Mouse (Mus musculus) liver, embryonic 15.5 days (tissue): Measurements from ENCODE around the gene Taf5l. TPM values are rescaled to one million over a fixed set of nuclear protein-coding genes. Genes with fewer than 3 reads are reported as not detected.
"Not testable (repeated sequence)": the region's sequence is repeated elsewhere in the genome, so short reads cannot be mapped to it uniquely, and the experiment has no call there.

Source experiments
- ATAC-seq: fragments of 200-750 bp; cut with Nextera tagmentation; 2 replicates; pipeline ENCODE4 v1.8.0; 2017; ENCODE audit warnings: moderate number of reproducible peaks, mild to moderate bottlenecking, moderate library complexity; ENCODE audit not compliant: insufficient read depth
- H3K27ac ChIP-seq: fragments of 300-500 bp; sonication (generic); replicated peaks from 2 replicates; pipeline ENCODE4 v1.5.1; 2015; ENCODE audit warnings: mild to moderate bottlenecking, inconsistent platforms
- H3K27me3 ChIP-seq: fragments of 300-500 bp; sonication (generic); 2 replicates; pipeline ENCODE4 v1.6.1; 2015; ENCODE audit warnings: mild to moderate bottlenecking, inconsistent platforms
- H3K36me3 ChIP-seq: fragments of 300-500 bp; sonication (generic); replicated peaks from 2 replicates; pipeline ENCODE4 v1.6.1; 2015; ENCODE audit warnings: moderate library complexity, mild to moderate bottlenecking, inconsistent platforms
- H3K4me1 ChIP-seq: fragments of 300-500 bp; sonication (generic); replicated peaks from 2 replicates; pipeline ENCODE4 v1.6.1; 2015; ENCODE audit warnings: inconsistent platforms
- H3K4me2 ChIP-seq: fragments of 300-500 bp; sonication (generic); 2 replicates; pipeline ENCODE4 v1.6.1; 2015; ENCODE audit warnings: moderate library complexity, mild to moderate bottlenecking, inconsistent platforms
- H3K4me3 ChIP-seq: fragments of 300-500 bp; sonication (generic); replicated peaks from 2 replicates; pipeline ENCODE4 v1.5.1; 2015; ENCODE audit warnings: mild to moderate bottlenecking, inconsistent platforms
- H3K9ac ChIP-seq: fragments of 300-500 bp; sonication (generic); 2 replicates; pipeline ENCODE4 v1.6.1; 2015; ENCODE audit warnings: moderate library complexity, mild to moderate bottlenecking, inconsistent platforms
- H3K9me3 ChIP-seq: fragments of 300-500 bp; sonication (generic); replicated peaks from 2 replicates; pipeline ENCODE4 v1.6.1; 2016; ENCODE audit warnings: inconsistent platforms
- WGBS: fragments of 180-500 bp; shearing (Covaris S2); methylation state at CpG from one replicate; pipeline ENCODE4 v1.1.7; 2015; ENCODE audit warnings: mixed read lengths; ENCODE audit not compliant: insufficient replicate concordance; 5-methylcytosine and 5-hydroxymethylcytosine counted together
- polyA plus RNA-seq: library from polyadenylated mRNA; unstranded; fragments of >200 nt; fragmentation: Nextera tagmentation; extraction: Ambion mirVana; gene quantifications from 2 replicates; pipeline ENCODE4 v1.2.1, GENCODE M21; 2015

Taf5l gene
- polyA plus RNA-seq, 1 experiment from 2014 or later = 27.5 TPM

DNA sequence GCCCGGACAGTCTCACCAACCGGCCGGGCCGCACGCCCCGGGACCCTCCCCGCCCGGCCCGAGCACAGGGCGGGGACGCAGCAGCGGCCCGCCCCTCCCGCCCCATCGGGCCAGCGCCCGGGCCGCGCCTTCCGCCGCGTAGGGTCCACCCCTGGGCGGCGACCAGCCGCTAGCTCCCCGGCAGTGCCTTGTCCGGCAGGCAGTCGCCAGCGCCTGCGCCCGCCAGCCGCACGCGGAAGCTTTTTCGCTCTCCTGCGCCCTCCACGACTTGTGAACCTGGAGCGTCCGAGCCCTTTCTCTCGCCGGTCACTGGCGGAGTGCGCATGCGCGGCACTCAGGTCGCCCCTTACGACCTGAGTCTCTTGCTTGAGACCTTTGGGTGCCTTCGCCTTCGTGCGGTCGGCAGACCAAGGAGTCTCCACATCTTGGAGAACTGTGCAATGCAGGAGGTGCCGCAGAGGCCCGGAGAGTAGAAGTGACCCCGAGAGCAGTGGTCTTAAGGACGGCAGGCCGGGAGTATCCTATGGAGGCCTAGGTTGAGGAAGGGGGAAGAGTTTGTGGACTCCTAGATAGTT, 38.3 kb downstream of the Taf5l start, which contains the start of gene Abcb10:
Abcb10 (minus strand) TSS at position 297 of the 575 bp plus-strand sequence.
- Histone ChIP-seq H3K36me3 (peaks cover 32% of the 10 kb centered on the region), H3K4me2 (peak within 1 kb of the TSS; percentile 83), H3K9me3 (no peaks in the 10 kb centered on the region), H3K27ac (peak within 1 kb of the TSS; percentile 96), H3K4me3 (peak within 1 kb of the TSS; percentile 99), H3K9ac (peak within 1 kb of the TSS; percentile 100), H3K4me1 (peaks cover 74% of the 10 kb centered on the region), H3K27me3 (no peaks in the 10 kb centered on the region)
- under 1% methylated on average over 50 of the region's 56 CpGs for WGBS
- ATAC-seq = peak; percentile 83

DNA sequence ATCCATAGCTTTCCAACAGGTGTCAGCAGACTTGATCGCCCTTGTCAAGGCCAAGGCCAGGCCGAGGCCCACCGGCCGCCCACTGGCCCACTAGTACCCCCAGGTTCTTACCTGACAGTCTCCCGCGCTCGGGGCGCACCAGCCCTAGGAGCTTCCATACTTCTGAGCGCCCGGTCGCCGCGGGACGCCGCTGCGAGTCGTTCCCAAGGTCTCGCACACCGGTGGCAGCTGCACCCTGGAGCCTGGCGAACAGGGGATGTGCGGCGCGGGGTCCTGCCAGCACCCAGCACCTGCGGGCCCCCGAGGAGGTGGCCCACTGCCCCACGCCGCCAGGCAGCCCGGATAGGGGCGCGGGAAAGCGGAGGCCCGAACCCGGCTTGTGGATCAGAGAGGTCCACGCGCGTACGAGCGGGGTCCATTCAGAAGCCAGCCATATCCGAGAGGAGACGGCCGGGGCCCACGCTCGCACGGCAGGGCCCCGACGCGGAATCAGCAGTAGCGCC, 38.9 kb downstream of the Taf5l start:
- Histone ChIP-seq H3K4me1 (peaks cover 74% of the 10 kb centered on the region), H3K4me3 (peak overlapping the region; percentile 99), H3K4me2 (peak overlapping the region; percentile 83), H3K36me3 (peaks cover 37% of the 10 kb centered on the region), H3K9me3 (no peaks in the 10 kb centered on the region), H3K9ac (peak overlapping the region; percentile 100), H3K27me3 (no peaks in the 10 kb centered on the region), H3K27ac (peak overlapping the region; percentile 96)
- peak; percentile 3; the same call in 1 of the 2 replicates for ATAC-seq
- WGBS = under 1% methylated on average over 48 of the region's 48 CpGs

DNA sequence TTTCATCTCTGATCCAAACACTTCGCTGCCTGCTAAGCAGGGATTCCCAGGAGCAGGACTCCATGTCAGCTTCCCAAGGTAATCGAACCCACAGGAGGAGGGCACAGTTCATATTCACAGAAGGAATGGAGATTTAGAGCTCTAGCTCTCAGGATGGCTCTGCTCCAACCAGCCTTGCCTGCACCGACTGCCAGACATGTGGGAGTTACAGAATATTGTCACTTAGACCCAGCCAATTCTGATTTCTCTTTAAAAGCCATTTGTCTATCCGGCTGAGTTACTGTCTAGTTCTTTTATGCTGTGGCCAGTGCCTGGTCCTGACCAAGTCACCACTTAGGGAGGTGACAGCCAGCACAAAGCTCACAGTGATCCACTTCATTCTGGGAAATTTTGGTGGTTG, 39.5 kb downstream of the Taf5l start:
- 35% methylated on average over 4 of the region's 4 CpGs for whole genome bisulfite sequencing
- H3K9ac ChIP-seq = peak overlapping the region; percentile 100
- peak overlapping the region; percentile 83 for H3K4me2 ChIP-seq
- ATAC-seq = no peak
- H3K36me3 ChIP-seq = peaks cover 44% of the 10 kb centered on the region
- H3K4me3 ChIP-seq = peak overlapping the region; percentile 99
- H3K9me3 ChIP-seq = no peaks in the 10 kb centered on the region
- H3K4me1 ChIP-seq = peaks cover 74% of the 10 kb centered on the region
- H3K27ac ChIP-seq = peak overlapping the region; percentile 96
- H3K27me3 ChIP-seq = no peaks in the 10 kb centered on the region

DNA sequence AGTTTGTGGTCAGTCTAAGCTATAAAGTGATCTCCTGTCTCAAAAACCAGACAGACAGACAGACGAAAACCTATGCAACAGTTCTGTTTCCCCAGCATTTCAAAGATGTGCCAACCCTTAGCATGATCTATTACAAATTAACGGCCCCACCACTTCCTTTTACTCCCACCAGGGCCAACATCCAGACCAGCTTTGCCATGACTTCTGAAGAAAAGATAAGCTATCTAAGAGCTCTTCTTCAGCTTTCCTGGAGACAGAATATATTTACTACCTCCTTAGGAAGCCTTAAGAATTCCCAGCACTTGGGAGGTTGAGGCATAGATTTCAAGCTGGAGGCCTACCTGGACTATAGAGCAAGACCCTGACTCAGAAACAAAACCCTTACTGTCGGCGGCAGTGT, 41.0 kb downstream of the Taf5l start:
- H3K4me2 ChIP-seq = peak overlapping the region; percentile 83
- no peaks in the 10 kb centered on the region for H3K9me3 ChIP-seq
- peaks cover 58% of the 10 kb centered on the region for H3K36me3 ChIP-seq
- peak overlapping the region; percentile 96 for H3K27ac ChIP-seq
- no peak for ATAC-seq
- peak overlapping the region; percentile 100 for H3K9ac ChIP-seq
- 14% methylated on average over 4 of the region's 4 CpGs for WGBS
- peaks cover 74% of the 10 kb centered on the region for H3K4me1 ChIP-seq
- peak overlapping the region; percentile 99 for H3K4me3 ChIP-seq
- H3K27me3 ChIP-seq = no peaks in the 10 kb centered on the region

GRCm38 (mm10) chr8:123978926-123979325, 42.3 kb downstream of the Taf5l start:
- WGBS = 7% methylated on average over 8 of the region's 8 CpGs
- no peaks in the 10 kb centered on the region for H3K9me3 ChIP-seq
- peak overlapping the region; percentile 83 for H3K4me2 ChIP-seq
- peak overlapping the region; percentile 100 for H3K9ac ChIP-seq
- H3K4me1 ChIP-seq = peaks cover 73% of the 10 kb centered on the region
- ATAC-seq = peak; percentile 87
- peak overlapping the region; percentile 96 for H3K27ac ChIP-seq
- peak overlapping the region; percentile 99 for H3K4me3 ChIP-seq
- H3K36me3 ChIP-seq = peaks cover 71% of the 10 kb centered on the region
- H3K27me3 ChIP-seq = no peaks in the 10 kb centered on the region

GRCm38 (mm10) chr8:123978166-123978838, 42.9 kb downstream of the Taf5l start:
- Histone ChIP-seq H3K9ac (peak overlapping the region; percentile 100), H3K36me3 (peaks cover 76% of the 10 kb centered on the region), H3K9me3 (no peaks in the 10 kb centered on the region), H3K27me3 (no peaks in the 10 kb centered on the region), H3K4me3 (peak overlapping the region; percentile 99), H3K27ac (peak overlapping the region; percentile 96), H3K4me2 (peak overlapping the region; percentile 83), H3K4me1 (peaks cover 71% of the 10 kb centered on the region)
- 39% methylated on average over 14 of the region's 14 CpGs for WGBS
- no peak for ATAC-seq

GRCm38 (mm10) chr8:123977499-123977898, 43.7 kb downstream of the Taf5l start:
- no peak for ATAC-seq
- WGBS = 88% methylated on average over 4 of the region's 4 CpGs
- H3K9ac ChIP-seq = peak overlapping the region; percentile 100; the same call in 1 of the 2 replicates
- peak overlapping the region; percentile 99 for H3K4me3 ChIP-seq
- peaks cover 84% of the 10 kb centered on the region for H3K36me3 ChIP-seq
- peak overlapping the region; percentile 83 for H3K4me2 ChIP-seq
- H3K27ac ChIP-seq = peak overlapping the region; percentile 96
- H3K9me3 ChIP-seq = no peaks in the 10 kb centered on the region
- H3K4me1 ChIP-seq = peaks cover 77% of the 10 kb centered on the region
- H3K27me3 ChIP-seq = no peaks in the 10 kb centered on the region

DNA sequence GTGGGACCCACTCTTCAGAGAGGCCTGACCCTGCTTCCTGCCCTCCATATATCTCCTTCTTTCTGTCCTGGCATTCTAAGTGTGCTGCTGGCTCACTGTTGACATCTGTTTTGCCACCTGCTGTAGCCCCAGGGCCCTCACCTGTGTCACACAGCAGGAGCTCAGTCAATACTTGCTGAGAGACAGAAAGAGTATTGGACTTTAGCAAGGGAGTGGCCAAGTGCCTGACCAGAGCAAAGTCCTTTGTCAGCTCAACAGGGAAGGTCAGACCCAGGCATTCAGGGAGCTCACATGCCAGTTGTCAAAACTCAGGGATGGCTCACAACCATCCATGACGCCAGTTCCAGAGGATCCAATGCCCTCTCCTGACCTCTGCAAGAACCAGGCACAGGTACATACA, 47.7 kb downstream of the Taf5l start:
- H3K4me2 ChIP-seq = peak overlapping the region; percentile 46
- ATAC-seq = peak; percentile 12; the same call in 1 of the 2 replicates
- peaks cover 96% of the 10 kb centered on the region for H3K4me1 ChIP-seq
- no peaks in the 10 kb centered on the region for H3K27me3 ChIP-seq
- 73% methylated on average over 1 of the region's 1 CpGs for WGBS
- peak overlapping the region; percentile 5; the same call in 1 of the 2 replicates for H3K4me3 ChIP-seq
- 0 out of 2 replicates have a peak overlapping the region, but pooled peaks have one; percentile 5 for H3K9ac ChIP-seq
- peak overlapping the region; percentile 66 for H3K27ac ChIP-seq
- peaks cover 98% of the 10 kb centered on the region for H3K36me3 ChIP-seq
- H3K9me3 ChIP-seq = no peaks in the 10 kb centered on the region

DNA sequence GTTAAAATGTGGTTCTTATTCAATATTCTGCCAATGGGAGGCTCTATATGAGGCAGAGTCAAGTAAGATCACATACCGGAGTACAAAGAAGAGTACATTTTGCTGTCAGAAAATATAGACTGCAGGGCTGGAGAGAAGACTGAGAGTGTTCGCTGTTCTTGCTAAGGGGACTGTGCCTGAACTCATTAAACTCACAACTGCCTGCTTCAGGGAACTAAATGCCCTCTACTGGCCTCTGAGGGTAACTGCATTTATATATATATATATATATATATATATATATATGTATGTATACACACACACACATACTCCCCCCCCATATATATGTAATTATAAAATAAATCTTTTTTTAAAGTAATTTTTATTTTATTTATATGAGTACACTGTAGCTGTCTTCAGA, 54.3 kb downstream of the Taf5l start:
- ATAC-seq = no peak
- peaks cover 100% of the 10 kb centered on the region for H3K36me3 ChIP-seq
- no peak overlapping the region for H3K9ac ChIP-seq
- 70% methylated on average over 2 of the region's 2 CpGs for WGBS
- H3K9me3 ChIP-seq = no peaks in the 10 kb centered on the region
- peaks cover 44% of the 10 kb centered on the region for H3K4me1 ChIP-seq
- no peak overlapping the region for H3K4me2 ChIP-seq
- H3K4me3 ChIP-seq = no peak overlapping the region
- H3K27ac ChIP-seq = no peak overlapping the region
- H3K27me3 ChIP-seq = no peaks in the 10 kb centered on the region

DNA sequence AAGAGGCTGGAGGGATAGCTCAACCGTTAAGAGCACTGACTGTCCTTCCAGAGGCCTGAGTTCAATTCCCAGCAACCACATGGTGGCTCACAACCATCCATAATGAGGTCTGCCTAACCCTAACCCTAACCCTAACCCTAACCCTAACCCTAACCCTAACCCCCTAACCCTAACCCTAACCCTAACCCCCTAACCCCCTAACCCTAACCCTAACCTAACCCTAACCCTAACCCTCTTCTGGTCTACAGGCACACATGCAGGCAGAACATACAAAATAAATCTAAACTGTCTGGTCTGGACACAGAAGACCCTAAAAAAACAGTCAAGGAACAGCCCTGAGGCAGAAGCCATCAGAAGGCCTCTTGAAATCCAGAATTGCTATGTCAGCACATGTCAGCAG, 59.8 kb downstream of the Taf5l start:
- 85% methylated on average over 1 of the region's 1 CpGs for WGBS
- no peak for ATAC-seq
- Histone ChIP-seq H3K36me3 (peaks cover 100% of the 10 kb centered on the region), H3K27ac (no peak overlapping the region), H3K4me3 (no peak overlapping the region), H3K4me2 (no peak overlapping the region), H3K9me3 (no peaks in the 10 kb centered on the region), H3K9ac (no peak overlapping the region), H3K27me3 (no peaks in the 10 kb centered on the region), H3K4me1 (peaks cover 6% of the 10 kb centered on the region; the same call in 1 of the 2 replicates)

GRCm38 (mm10) chr8:123960556-123960955, 60.6 kb downstream of the Taf5l start:
- not testable (repeated sequence) for H3K4me1 ChIP-seq, H3K27ac ChIP-seq, H3K4me3 ChIP-seq, H3K9ac ChIP-seq, ATAC-seq, H3K27me3 ChIP-seq, H3K4me2 ChIP-seq, H3K9me3 ChIP-seq
- H3K36me3 ChIP-seq = peaks cover 100% of the 10 kb centered on the region
- WGBS = 78% methylated on average over 5 of the region's 5 CpGs
